In the genomic region with DNA sequence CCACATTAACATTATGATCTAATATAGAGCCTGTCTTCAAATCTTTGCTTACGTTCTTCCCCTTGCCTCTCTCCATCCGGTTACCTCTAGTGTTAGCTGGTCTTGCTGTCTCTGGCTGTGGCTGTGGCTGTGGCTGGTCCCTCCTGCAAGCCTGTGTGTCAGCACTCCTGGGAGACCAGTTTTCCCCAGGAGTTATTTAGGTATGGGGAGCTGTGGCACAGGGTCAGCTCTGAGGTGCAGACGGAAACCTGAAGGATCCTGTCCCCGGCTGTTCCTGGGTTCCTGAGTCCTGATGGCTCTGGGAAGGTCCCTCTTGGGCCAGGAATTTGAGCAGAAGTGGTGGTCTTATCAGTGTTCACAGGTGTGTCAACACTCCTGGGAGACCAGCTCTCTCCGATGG, we compare ENCODE assay signal across 22 mouse cellular contexts.
DNase-seq lines count a peak whose midpoint lies in the region; ATAC-seq and TF ChIP-seq lines count a peak whose summit lies in the region.
"Had no signal": no experiment of that assay in that cellular context is flagged by ENCODE, and none has a peak within 500 bp of the region (broad histone marks: within the 10 kb centered on the region; RNA-seq: fewer than 3 reads in every experiment).

No protein-coding gene starts in this region.

- no peaks in the 10 kb centered on the region for H3K4me1 ChIP-seq in lung, embryonic 14.5 days (ENCODE audit: insufficient read depth)
- no peaks in the 10 kb centered on the region for H3K4me1 ChIP-seq in lung, embryonic 16.5 days (replicated peaks; ENCODE audit: control insufficient read depth, insufficient read depth, low read length)
- H3K4me1 ChIP-seq in midbrain, embryonic 11.5 days (ENCODE audit: control insufficient read depth, insufficient read depth, low read length): no peaks in the 10 kb centered on the region
- H3K4me1 ChIP-seq in midbrain, embryonic 14.5 days (ENCODE audit: control insufficient read depth, insufficient read depth, low read length): no peaks in the 10 kb centered on the region
- H3K4me1 ChIP-seq: embryonic facial prominence, embryonic 13.5 days; embryonic facial prominence, embryonic 15.5 days; forebrain, embryonic 10.5 days; forebrain, embryonic 12.5 days had no signal

- H3K27me3 ChIP-seq in lung, embryonic 14.5 days (ENCODE audit: insufficient read depth, low read length): no peaks in the 10 kb centered on the region
- no peaks in the 10 kb centered on the region for H3K27me3 ChIP-seq in lung, embryonic 16.5 days (ENCODE audit: control insufficient read depth, insufficient read depth, low read depth, low read length)
- H3K27me3 ChIP-seq in midbrain, embryonic 11.5 days (ENCODE audit: control insufficient read depth, insufficient read depth, low read length): no peaks in the 10 kb centered on the region
- no peaks in the 10 kb centered on the region for H3K27me3 ChIP-seq in midbrain, embryonic 14.5 days (ENCODE audit: control insufficient read depth, insufficient read depth, low read length)
- H3K27me3 ChIP-seq: embryonic facial prominence, embryonic 13.5 days; embryonic facial prominence, embryonic 15.5 days; forebrain, embryonic 12.5 days had no signal

- no peaks in the 10 kb centered on the region for H3K9me3 ChIP-seq in lung, embryonic 14.5 days (ENCODE audit: low read depth, low read length)
- peaks cover 3% of the 10 kb centered on the region; the same call in 1 of the 2 replicates for H3K9me3 ChIP-seq in lung, embryonic 16.5 days (ENCODE audit: control insufficient read depth, low read length)
- H3K9me3 ChIP-seq in midbrain, embryonic 11.5 days (ENCODE audit: control insufficient read depth, low read length): no peaks in the 10 kb centered on the region
- H3K9me3 ChIP-seq in midbrain, embryonic 14.5 days (ENCODE audit: control insufficient read depth, low read length): no peaks in the 10 kb centered on the region
- H3K9me3 ChIP-seq: embryonic facial prominence, embryonic 13.5 days; embryonic facial prominence, embryonic 15.5 days; forebrain, embryonic 10.5 days; forebrain, embryonic 12.5 days had no signal

- WGBS in lung, embryonic 14.5 days: 66% methylated on average over 5 of the region's 5 CpGs
- WGBS in lung, embryonic 16.5 days: 58% methylated on average over 5 of the region's 5 CpGs
- WGBS in midbrain, embryonic 11.5 days: 94% methylated on average over 5 of the region's 5 CpGs
- 98% methylated on average over 5 of the region's 5 CpGs for WGBS in midbrain, embryonic 14.5 days

- peak overlapping the region; percentile 76 for H3K27ac ChIP-seq in lung, embryonic 14.5 days (ENCODE audit: low read depth)
- H3K27ac ChIP-seq in lung, embryonic 16.5 days (ENCODE audit: low read length): peak overlapping the region; percentile 5; the same call in 1 of the 2 replicates
- no peak overlapping the region for H3K27ac ChIP-seq in midbrain, embryonic 11.5 days (ENCODE audit: low read depth, low read length)
- no peak overlapping the region for H3K27ac ChIP-seq in midbrain, embryonic 14.5 days (replicated peaks; ENCODE audit: low read depth, low read length)
- H3K27ac ChIP-seq: embryonic facial prominence, embryonic 13.5 days; embryonic facial prominence, embryonic 15.5 days; forebrain, embryonic 10.5 days; forebrain, embryonic 12.5 days had no signal

- peak overlapping the region; percentile 16; the same call in 1 of the 2 replicates for H3K9ac ChIP-seq in lung, embryonic 14.5 days
- no peak overlapping the region for H3K9ac ChIP-seq in lung, embryonic 16.5 days (ENCODE audit: low read length)
- no peak overlapping the region for H3K9ac ChIP-seq in midbrain, embryonic 11.5 days (ENCODE audit: low read length)
- no peak overlapping the region for H3K9ac ChIP-seq in midbrain, embryonic 14.5 days (replicated peaks; ENCODE audit: low read length)
- H3K9ac ChIP-seq: embryonic facial prominence, embryonic 13.5 days; embryonic facial prominence, embryonic 15.5 days; forebrain, embryonic 12.5 days had no signal

- no peak for TF ChIP-seq CTCF in lung, embryonic 14.5 days (IDR thresholded peaks at IDR 0.05; ENCODE audit: low read depth)

- H3K4me2 ChIP-seq in lung, embryonic 14.5 days: peak overlapping the region; percentile 28
- peak overlapping the region; percentile 30 for H3K4me2 ChIP-seq in lung, embryonic 16.5 days (ENCODE audit: low read depth, low read length)
- no peak overlapping the region for H3K4me2 ChIP-seq in midbrain, embryonic 11.5 days
- no peak overlapping the region for H3K4me2 ChIP-seq in midbrain, embryonic 14.5 days (ENCODE audit: low read length)
- H3K4me2 ChIP-seq: embryonic facial prominence, embryonic 13.5 days; embryonic facial prominence, embryonic 15.5 days; forebrain, embryonic 12.5 days had no signal

- peak; percentile 52; the same call in 1 of the 2 replicates for ATAC-seq in lung, embryonic 14.5 days (ENCODE audit: insufficient read depth)
- ATAC-seq in lung, embryonic 16.5 days (ENCODE audit: low read depth): peak; percentile 61; the same call in 1 of the 2 replicates
- no peak for ATAC-seq in midbrain, embryonic 11.5 days (ENCODE audit: low FRiP score)
- no peak for ATAC-seq in midbrain, embryonic 14.5 days (ENCODE audit: low FRiP score, low TSS enrichment)
- ATAC-seq: forebrain, embryonic 14.5 days had no signal

- peak; percentile 12 for DNase-seq in lung, embryonic 14.5 days
- DNase-seq in lung, postnatal 36 days: no peak
- no peak for DNase-seq in lung, postnatal 14 days
- DNase-seq in midbrain, embryonic 11.5 days (ENCODE audit: low spot score, missing footprints): peak; percentile 67
- no peak for DNase-seq in midbrain, embryonic 14.5 days
- DNase-seq: adrenal gland, adult 2 months; adrenal gland, postnatal 10 days; adrenal gland, postnatal 25 days; cerebellum, adult 11 months; cerebellum, adult 18-20 months; cerebellum, adult 8-10 months; cerebellum, adult 9-11 months; cerebellum, postnatal 14 days; cerebellum, postnatal 36 days; embryo, embryonic 11 days had no signal

- no peak overlapping the region for H3K4me3 ChIP-seq in lung, embryonic 14.5 days (ENCODE audit: low read depth, low read length)
- H3K4me3 ChIP-seq in lung, embryonic 16.5 days (ENCODE audit: low read length): no peak overlapping the region
- H3K4me3 ChIP-seq in midbrain, embryonic 11.5 days (ENCODE audit: low read depth, low read length): no peak overlapping the region
- no peak overlapping the region for H3K4me3 ChIP-seq in midbrain, embryonic 14.5 days (replicated peaks; ENCODE audit: low read depth, low read length)
- H3K4me3 ChIP-seq: embryonic facial prominence, embryonic 13.5 days; embryonic facial prominence, embryonic 15.5 days; erythroblast, embryonic 14.5 days; forebrain, embryonic 10.5 days; forebrain, embryonic 12.5 days had no signal

- H3K36me3 ChIP-seq in lung, embryonic 14.5 days (ENCODE audit: insufficient read depth): no peaks in the 10 kb centered on the region
- H3K36me3 ChIP-seq in lung, embryonic 16.5 days (ENCODE audit: control insufficient read depth, insufficient read depth, low read length): no peaks in the 10 kb centered on the region
- H3K36me3 ChIP-seq in midbrain, embryonic 11.5 days (ENCODE audit: control insufficient read depth, insufficient read depth, low read length): no peaks in the 10 kb centered on the region
- H3K36me3 ChIP-seq in midbrain, embryonic 14.5 days (ENCODE audit: control insufficient read depth, insufficient read depth, low read length): no peaks in the 10 kb centered on the region
- H3K36me3 ChIP-seq: embryonic facial prominence, embryonic 13.5 days; embryonic facial prominence, embryonic 15.5 days; forebrain, embryonic 10.5 days; forebrain, embryonic 12.5 days had no signal

Comparison
In these comparisons a context has a peak if more than half of its experiments do, and no peak if none do; other contexts are left out.
1. DNase-seq: peak in lung, embryonic 14.5 days (single experiment) and midbrain, embryonic 11.5 days (single experiment); none in lung, postnatal 36 days (single experiment), lung, postnatal 14 days (single experiment) and midbrain, embryonic 14.5 days (single experiment).
2. ATAC-seq: peak in lung, embryonic 14.5 days (single experiment) and lung, embryonic 16.5 days (single experiment); none in midbrain, embryonic 11.5 days (single experiment) and midbrain, embryonic 14.5 days (single experiment).
3. H3K27ac ChIP-seq: peak in lung, embryonic 14.5 days (single experiment) and lung, embryonic 16.5 days (single experiment); none in midbrain, embryonic 11.5 days (single experiment) and midbrain, embryonic 14.5 days (single experiment).
4. H3K4me2 ChIP-seq: peak in lung, embryonic 14.5 days (single experiment) and lung, embryonic 16.5 days (single experiment); none in midbrain, embryonic 11.5 days (single experiment) and midbrain, embryonic 14.5 days (single experiment).